Mouse (Mus musculus): ENCODE results near the gene L3mbtl4. TPM values are rescaled to one million over a fixed set of nuclear protein-coding genes. Genes with fewer than 3 reads are reported as not detected.

L3mbtl4 gene
- polyA plus RNA-seq, 1 experiment from 2014 or later = not detected

GRCm38 (mm10) chr17:68771046-68771750 lies 497.6 kb downstream of the L3mbtl4 start:
- Histone ChIP-seq H3K4me1 (replicated peaks) (no peaks in the 10 kb centered on the region), H3K4me3 (no peak overlapping the region), H3K27me3 (0 out of 2 replicates have a peak, but pooled peaks cover 2% of the 10 kb centered on the region), H3K9ac (no peak overlapping the region), H3K4me2 (no peak overlapping the region), H3K36me3 (no peaks in the 10 kb centered on the region), H3K27ac (no peak overlapping the region), H3K9me3 (replicated peaks) (no peaks in the 10 kb centered on the region)
- 52% methylated on average over 7 of the region's 7 CpGs for WGBS
- ATAC-seq (replicated peaks; ENCODE audit: insufficient number of reproducible peaks, insufficient read depth, low FRiP score, low read depth) = no peak

- Histone ChIP-seq H3K36me3 (no peaks in the 10 kb centered on the region), H3K4me2 (no peak overlapping the region), H3K27me3 (no peaks in the 10 kb centered on the region), H3K4me3 (no peak overlapping the region), H3K27ac (no peak overlapping the region), H3K9me3 (replicated peaks) (no peaks in the 10 kb centered on the region), H3K4me1 (replicated peaks) (no peaks in the 10 kb centered on the region), H3K9ac (no peak overlapping the region)
- no peak for ATAC-seq (replicated peaks; ENCODE audit: insufficient number of reproducible peaks, insufficient read depth, low FRiP score, low read depth)
- WGBS = 78% methylated on average over 4 of the region's 4 CpGs
Measured at GRCm38 (mm10) chr17:68793741-68794140, 520.1 kb downstream of the L3mbtl4 start.

GRCm38 (mm10) chr17:68826323-68826722 lies 552.7 kb downstream of the L3mbtl4 start, which contains the start of gene Tmem200c:
Gene Tmem200c, plus strand, starts transcription at chr17:68826623.
- WGBS = 74% methylated on average over 6 of the region's 6 CpGs
- no peaks in the 10 kb centered on the region for H3K36me3 ChIP-seq
- no peak within 1 kb of the TSS for H3K9ac ChIP-seq
- no peak for ATAC-seq (replicated peaks; ENCODE audit: insufficient number of reproducible peaks, insufficient read depth, low FRiP score, low read depth)
- H3K27me3 ChIP-seq = no peaks in the 10 kb centered on the region
- no peak within 1 kb of the TSS for H3K27ac ChIP-seq
- H3K4me1 ChIP-seq (replicated peaks) = no peaks in the 10 kb centered on the region
- H3K4me3 ChIP-seq = no peak within 1 kb of the TSS
- no peak within 1 kb of the TSS for H3K4me2 ChIP-seq
- no peaks in the 10 kb centered on the region for H3K9me3 ChIP-seq (replicated peaks)

Data from heart, embryonic 15.5 days (tissue).